In the genomic region with DNA sequence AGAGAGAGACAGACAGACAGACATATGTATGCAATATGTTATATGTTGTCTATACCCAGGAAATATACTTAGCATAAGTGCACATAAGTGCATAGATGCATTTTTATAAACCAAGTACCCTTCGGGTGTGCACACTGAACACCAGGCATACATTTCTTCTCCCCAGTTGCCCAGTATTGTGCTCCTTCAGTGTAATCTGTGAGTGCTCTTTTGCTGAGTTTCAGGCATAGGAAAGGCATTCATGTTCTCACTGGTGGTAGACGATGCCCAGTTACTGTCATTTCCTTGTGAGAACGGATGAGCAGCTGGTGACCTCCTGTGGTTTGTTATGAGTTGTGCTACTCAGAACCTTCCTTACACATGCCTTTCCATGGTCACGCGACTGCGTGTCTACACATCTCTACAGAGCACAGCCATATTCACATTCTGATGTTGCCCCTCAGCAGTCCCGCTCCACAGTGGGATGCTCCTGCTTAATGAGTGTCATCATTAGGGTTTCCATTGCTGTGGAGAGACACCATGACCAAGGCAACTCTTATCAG, we compare ENCODE assay signal across 20 mouse cellular contexts. TPM values are rescaled to one million over a fixed set of nuclear protein-coding genes. Genes with fewer than 3 reads are reported as not detected.
DNase-seq lines count a peak whose midpoint lies in the region; ATAC-seq and TF ChIP-seq lines count a peak whose summit lies in the region.
"Had no signal": no experiment of that assay in that cellular context is flagged by ENCODE, and none has a peak within 500 bp of the region (broad histone marks: within the 10 kb centered on the region; RNA-seq: fewer than 3 reads in every experiment).

No protein-coding gene starts in this region.

- H3K4me2 ChIP-seq in lung, postnatal 0 days (replicated peaks; ENCODE audit: low read depth, low read length), result no peak overlapping the region
- H3K4me2 ChIP-seq: limb, embryonic 13.5 days; lung, embryonic 15.5 days; neural tube, embryonic 15.5 days had no signal

- TF ChIP-seq CTCF in gastrocnemius, adult 2 months (IDR thresholded peaks at IDR 0.05), result peak; percentile 17; the same call in 1 of the 2 replicates
- TF ChIP-seq CTCF in lung, postnatal 0 days (IDR thresholded peaks at IDR 0.05), result no peak

- H3K4me3 ChIP-seq in gastrocnemius, adult 2 months, result no peak overlapping the region
- no peak overlapping the region for H3K4me3 ChIP-seq in lung, postnatal 0 days (ENCODE audit: low read depth, low read length)
- H3K4me3 ChIP-seq: limb, embryonic 13.5 days; lung, embryonic 15.5 days; neural tube, embryonic 15.5 days had no signal

- no peak for TF ChIP-seq EP300 in lung, postnatal 0 days (IDR thresholded peaks at IDR 0.05)

- no peak for DNase-seq in gastrocnemius, adult 2 months
- DNase-seq in gastrocnemius, postnatal 4 days (ENCODE audit: low spot score in 2 of 2), result no peak
- DNase-seq in lung, postnatal 0 days (ENCODE audit: low spot score), result peak; percentile 41
- no peak for DNase-seq in lung, adult 18-20 months
- DNase-seq in brain, adult 2 months (ENCODE audit: low read depth, low spot score), result peak; percentile 40
- DNase-seq: B cell, adult 2 months; cerebellum, adult 8-10 months; embryo, embryonic 11 days; forebrain, postnatal 0 days; heart, adult 18-20 months; heart, postnatal 10 days; kidney, postnatal 10 days; spleen, adult 18-20 months had no signal

- intact Hi-C loops in gastrocnemius, adult 2 months (cut with DNase I), result no loop called here

- 71% methylated on average over 7 of the region's 7 CpGs for WGBS in lung, postnatal 0 days

- no peak overlapping the region for H3K9ac ChIP-seq in lung, postnatal 0 days (replicated peaks; ENCODE audit: low read depth)
- H3K9ac ChIP-seq: forebrain, postnatal 0 days; limb, embryonic 13.5 days; lung, embryonic 15.5 days; neural tube, embryonic 15.5 days had no signal

- no peaks in the 10 kb centered on the region for H3K27me3 ChIP-seq in lung, postnatal 0 days (replicated peaks; ENCODE audit: insufficient read depth, low read length)
- H3K27me3 ChIP-seq: limb, embryonic 13.5 days; lung, embryonic 15.5 days; neural tube, embryonic 15.5 days had no signal

- H3K4me1 ChIP-seq in lung, postnatal 0 days (ENCODE audit: insufficient read depth, low read depth, low read length), result no peaks in the 10 kb centered on the region
- H3K4me1 ChIP-seq: limb, embryonic 13.5 days; lung, embryonic 15.5 days; neural tube, embryonic 15.5 days had no signal

- ATAC-seq in lung, postnatal 0 days, result no peak
- peak; percentile 48 for ATAC-seq in megakaryocyte progenitor cell, adult 5-6 weeks (replicated peaks; ENCODE audit: poor library complexity)
- ATAC-seq in megakaryocyte-erythroid progenitor cell, adult 5-6 weeks (replicated peaks; ENCODE audit: low FRiP score, low TSS enrichment, poor library complexity, severe bottlenecking), result no peak
- no peak for ATAC-seq in erythroid progenitor cell, adult 5-6 weeks (replicated peaks; ENCODE audit: low FRiP score, poor library complexity, severe bottlenecking)
- ATAC-seq: forebrain, postnatal 0 days had no signal

- no peaks in the 10 kb centered on the region for H3K36me3 ChIP-seq in lung, postnatal 0 days (ENCODE audit: insufficient read depth, low read length)
- H3K36me3 ChIP-seq: limb, embryonic 13.5 days; lung, embryonic 15.5 days; neural tube, embryonic 15.5 days had no signal

- no peaks in the 10 kb centered on the region for H3K9me3 ChIP-seq in lung, postnatal 0 days (ENCODE audit: low read length)
- H3K9me3 ChIP-seq: limb, embryonic 13.5 days; lung, embryonic 15.5 days; neural tube, embryonic 15.5 days had no signal

- no peak overlapping the region for H3K27ac ChIP-seq in gastrocnemius, adult 2 months
- no peak overlapping the region for H3K27ac ChIP-seq in lung, postnatal 0 days (ENCODE audit: low read length)
- H3K27ac ChIP-seq: limb, embryonic 13.5 days; lung, embryonic 15.5 days; neural tube, embryonic 15.5 days had no signal

RNA-seq across cellular contexts. Expression of a gene that starts 29.0 kb away (rescaled TPM):
- 1 to 10 TPM; 1.3 to 2.0 TPM for total RNA-seq in gastrocnemius, adult 2 months (2021)
- 10 to 100 TPM; 11.6 to 12.0 TPM for total RNA-seq in gastrocnemius, postnatal 4 days (2021)
- polyA plus RNA-seq in lung, postnatal 0 days (2015; fragmentation: Nextera tagmentation; extraction: Ambion mirVana), result 2.3 and 2.8 TPM in 2 replicates
- total RNA-seq in megakaryocyte progenitor cell, adult 5-6 weeks (2015), result 1.5 and 2.1 TPM in 2 replicates
- total RNA-seq in megakaryocyte progenitor cell, adult 5-6 weeks (2017), result 1.4 and 1.5 TPM in 2 replicates
- total RNA-seq in megakaryocyte-erythroid progenitor cell, adult 5-6 weeks (2014; fragmentation: Nextera tagmentation), result 1.8 and 4.1 TPM in 2 replicates
- total RNA-seq in megakaryocyte-erythroid progenitor cell, adult 5-6 weeks (2017), result 0.23 and 0.33 TPM in 2 replicates
- 1.1 and 1.3 TPM in 2 replicates for total RNA-seq in erythroid progenitor cell, adult 5-6 weeks (2015; ENCODE audit: low replicate concordance)
- total RNA-seq in erythroid progenitor cell, adult 5-6 weeks (2017; ENCODE audit: low replicate concordance), result not detected in 2 replicates
- total RNA-seq: MEL had no signal

Comparison
In these comparisons a context has a peak if more than half of its experiments do, and no peak if none do; other contexts are left out.
1. DNase-seq: peak in lung, postnatal 0 days (single experiment) and brain, adult 2 months (single experiment); none in gastrocnemius, adult 2 months (single experiment), gastrocnemius, postnatal 4 days (0 of 2) and lung, adult 18-20 months (0 of 2).